Mouse (Mus musculus): Measurements from ENCODE around the gene Rfxank.
A peak's percentile ranks its signal among the peaks of the same experiment; 100 is the strongest.

The Rfxank gene

DNA sequence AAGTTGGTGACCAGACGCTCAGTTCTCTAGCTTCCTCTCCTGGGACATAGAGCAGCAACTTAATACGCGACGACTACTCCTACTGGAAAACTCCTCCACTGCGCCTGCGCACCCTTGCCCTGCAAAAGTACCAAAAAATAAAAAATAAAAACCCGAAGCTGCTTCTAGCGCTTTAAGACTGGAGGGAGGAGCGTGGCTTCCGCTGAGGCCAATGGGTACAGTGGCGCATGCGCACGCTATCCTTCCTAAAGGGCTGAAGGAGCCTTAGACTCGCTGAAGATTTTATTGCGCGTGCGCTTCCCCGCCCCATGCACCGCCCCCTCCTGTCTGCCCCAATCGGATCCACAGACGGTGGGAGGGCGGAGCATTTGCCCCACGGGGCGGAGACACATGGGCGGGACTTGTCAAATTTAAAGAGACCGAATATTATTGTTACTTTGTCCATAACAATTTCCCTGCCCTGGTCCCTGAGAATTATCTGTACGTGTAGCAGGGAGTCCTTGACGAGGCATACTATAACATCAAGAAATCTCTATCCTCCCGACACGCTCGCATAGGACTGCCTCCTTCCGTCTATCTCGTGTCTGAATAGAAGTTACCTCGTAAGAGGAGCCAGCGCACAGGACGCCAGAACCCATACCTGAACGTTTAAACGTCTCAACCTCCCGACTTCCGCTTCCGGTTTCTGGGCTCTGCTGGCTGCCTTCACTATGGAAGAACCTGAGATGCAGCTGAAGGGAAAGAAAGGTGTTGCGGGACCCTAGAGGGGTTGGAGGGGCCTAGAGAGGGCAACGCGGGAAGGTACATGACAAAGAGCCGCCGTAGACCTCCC is at the start of gene Rfxank, which contains the start of the genes Borcs8 and Mef2b:
TSS of gene Rfxank (minus strand) at position 129 of the 832 bp plus-strand sequence.
TSS of gene Borcs8 (plus strand) at position 474 of the 832 bp plus-strand sequence.
TSS of gene Mef2b (plus strand) at position 686 of the 832 bp plus-strand sequence.
- peak; percentile 100 for DNase-seq (ENCODE audit: low read depth, low spot score)
- Histone ChIP-seq H3K36me3 (ENCODE audit: control insufficient read depth, insufficient read depth, low read length, poor library complexity, severe bottlenecking) (peaks cover 1% of the 10 kb centered on the region), H3K27me3 (ENCODE audit: control insufficient read depth, insufficient read depth, low read length, poor library complexity, severe bottlenecking) (no peaks in the 10 kb centered on the region)

DNA sequence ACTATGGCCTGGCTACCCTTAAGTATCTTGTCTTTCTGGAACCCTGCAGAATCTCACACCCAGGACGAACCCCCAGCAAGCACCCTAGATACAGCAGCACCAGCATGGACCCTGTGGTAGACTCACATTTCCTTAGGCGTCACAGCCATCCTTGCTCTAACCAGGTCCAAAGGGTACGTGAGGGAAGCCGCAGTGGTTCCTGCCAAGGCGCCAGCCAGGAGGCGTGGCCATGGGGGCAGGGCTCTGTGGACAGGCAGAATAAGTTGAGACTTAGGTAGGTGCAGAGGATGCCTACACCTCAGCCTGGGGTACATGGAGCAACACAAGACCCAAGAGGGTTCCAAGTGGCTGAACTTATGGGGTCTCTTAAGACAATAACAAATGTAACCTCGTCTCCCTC is 49.8 kb upstream of the Rfxank start:
- H3K27me3 ChIP-seq (ENCODE audit: control insufficient read depth, insufficient read depth, low read length, poor library complexity, severe bottlenecking): no peaks in the 10 kb centered on the region
- no peak for DNase-seq (ENCODE audit: low read depth, low spot score)
- H3K36me3 ChIP-seq (ENCODE audit: control insufficient read depth, insufficient read depth, low read length, poor library complexity, severe bottlenecking): no peaks in the 10 kb centered on the region

DNA sequence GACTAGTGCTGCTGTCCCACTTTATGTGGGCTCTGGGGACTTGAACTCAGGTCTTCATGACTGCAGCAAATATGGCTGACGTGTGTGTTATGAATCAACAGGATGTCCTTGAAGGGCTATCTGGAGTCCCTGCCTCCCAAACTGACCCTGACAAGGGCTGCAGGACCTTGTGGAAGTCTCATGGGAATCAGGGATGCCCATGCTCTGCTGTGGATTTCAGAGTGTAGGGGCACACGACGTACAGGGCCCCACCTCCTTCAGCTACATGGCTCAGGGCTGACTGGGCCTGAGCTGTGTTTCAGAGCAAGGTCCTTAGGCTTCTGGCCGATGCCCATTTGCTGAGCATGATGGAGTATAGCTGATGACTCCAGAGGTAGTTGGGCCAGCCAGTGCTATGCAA is 44.2 kb upstream of the Rfxank start:
- Histone ChIP-seq H3K27me3 (ENCODE audit: control insufficient read depth, insufficient read depth, low read length, poor library complexity, severe bottlenecking) (no peaks in the 10 kb centered on the region), H3K36me3 (ENCODE audit: control insufficient read depth, insufficient read depth, low read length, poor library complexity, severe bottlenecking) (no peaks in the 10 kb centered on the region)
- no peak for DNase-seq (ENCODE audit: low read depth, low spot score)

DNA sequence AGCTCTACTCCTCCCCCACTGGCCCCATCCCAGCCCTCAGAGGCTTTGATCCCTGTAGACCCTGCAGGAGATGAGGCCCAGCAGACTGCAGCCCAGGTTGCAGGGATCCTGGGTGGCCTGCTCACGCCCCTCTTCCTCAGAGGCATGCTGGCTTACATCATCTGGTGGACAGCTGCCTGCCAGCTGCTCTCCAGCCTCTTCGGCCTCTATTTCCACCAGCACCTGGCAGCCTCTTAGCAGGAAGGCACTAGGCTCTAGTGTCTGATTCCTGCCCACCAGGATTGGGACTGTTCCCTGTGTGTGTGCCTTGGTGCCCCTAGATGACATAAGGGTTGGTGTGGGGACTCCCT is 42.9 kb upstream of the Rfxank start:
- no peaks in the 10 kb centered on the region for H3K27me3 ChIP-seq (ENCODE audit: control insufficient read depth, insufficient read depth, low read length, poor library complexity, severe bottlenecking)
- DNase-seq (ENCODE audit: low read depth, low spot score): no peak
- H3K36me3 ChIP-seq (ENCODE audit: control insufficient read depth, insufficient read depth, low read length, poor library complexity, severe bottlenecking): no peaks in the 10 kb centered on the region

DNA sequence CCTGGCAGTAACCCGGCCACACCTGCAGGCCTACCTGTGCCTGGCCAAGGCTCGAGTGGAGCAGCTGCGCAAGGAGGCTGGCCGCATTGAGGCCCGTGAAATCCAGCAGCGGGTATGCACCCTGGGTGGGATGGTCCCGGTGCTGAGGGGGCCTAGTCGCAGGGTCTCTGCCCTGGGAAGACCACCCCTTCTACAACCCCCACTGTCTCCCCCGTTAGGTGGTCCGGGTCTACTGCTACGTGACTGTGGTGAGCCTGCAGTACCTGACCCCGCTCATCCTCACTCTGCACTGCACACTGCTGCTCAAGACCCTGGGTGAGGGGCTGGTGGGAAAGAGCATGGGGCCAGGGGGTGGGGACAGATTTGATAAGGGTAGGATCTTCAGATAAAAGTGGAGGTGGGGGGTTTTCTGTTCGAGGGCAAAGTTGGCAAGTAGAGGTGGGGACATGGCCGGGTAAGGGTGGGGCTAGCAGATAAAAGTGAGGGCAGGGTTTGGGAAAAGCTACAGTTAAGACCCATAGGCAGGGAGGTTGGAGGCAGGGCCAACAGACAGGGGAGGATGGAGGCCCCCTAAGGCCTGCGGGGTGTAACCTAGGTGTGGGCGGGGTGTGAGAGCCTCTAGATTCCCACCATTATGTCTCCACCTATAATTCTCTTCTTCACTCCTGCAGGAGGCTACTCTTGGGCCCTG is 42.4 kb upstream of the Rfxank start:
- no peak for DNase-seq (ENCODE audit: low read depth, low spot score)
- no peaks in the 10 kb centered on the region for H3K36me3 ChIP-seq (ENCODE audit: control insufficient read depth, insufficient read depth, low read length, poor library complexity, severe bottlenecking)
- H3K27me3 ChIP-seq (ENCODE audit: control insufficient read depth, insufficient read depth, low read length, poor library complexity, severe bottlenecking): no peaks in the 10 kb centered on the region

DNA sequence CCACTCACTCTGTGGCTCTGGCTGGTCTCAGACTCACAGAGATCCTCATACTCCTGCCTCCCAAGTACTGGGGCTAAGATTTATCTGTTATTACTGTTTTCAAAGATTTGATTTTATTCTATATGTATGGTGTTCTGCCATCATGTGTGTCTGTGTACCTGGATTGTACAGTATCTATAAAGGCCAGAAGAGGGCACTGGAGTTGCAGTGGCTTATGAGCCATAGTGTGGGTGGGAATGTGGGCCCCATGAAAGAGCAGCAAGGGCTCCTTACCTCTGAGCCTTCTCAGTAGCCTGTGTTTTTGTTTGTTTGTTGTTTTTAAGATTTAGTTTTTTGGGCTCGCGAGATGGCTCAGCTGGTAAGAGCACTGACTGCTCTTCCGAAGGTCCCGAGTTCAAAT is 40.1 kb upstream of the Rfxank start:
- Histone ChIP-seq H3K27me3 (ENCODE audit: control insufficient read depth, insufficient read depth, low read length, poor library complexity, severe bottlenecking) (no peaks in the 10 kb centered on the region), H3K36me3 (ENCODE audit: control insufficient read depth, insufficient read depth, low read length, poor library complexity, severe bottlenecking) (no peaks in the 10 kb centered on the region)
- DNase-seq (ENCODE audit: low read depth, low spot score): peak; percentile 45

DNA sequence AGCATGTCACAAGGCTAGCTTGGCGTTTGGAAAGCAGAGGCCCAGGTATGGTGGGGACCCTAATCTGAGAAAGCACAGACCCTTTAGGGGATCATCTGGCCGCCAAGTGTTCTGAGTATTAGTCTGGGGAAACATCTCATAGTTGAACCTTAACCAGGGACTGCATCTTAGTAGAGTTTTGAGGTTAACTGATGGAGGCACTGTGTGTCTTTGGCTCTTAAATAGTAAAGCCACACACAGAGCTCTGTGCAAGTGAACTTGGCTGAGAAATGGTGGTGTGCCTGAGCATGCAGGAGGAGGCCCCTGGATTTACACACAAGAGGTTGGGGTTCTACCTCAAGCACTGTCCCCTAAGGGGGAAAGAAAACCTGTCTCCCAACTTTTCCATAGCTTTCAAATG is 39.3 kb upstream of the Rfxank start:
- no peaks in the 10 kb centered on the region for H3K27me3 ChIP-seq (ENCODE audit: control insufficient read depth, insufficient read depth, low read length, poor library complexity, severe bottlenecking)
- H3K36me3 ChIP-seq (ENCODE audit: control insufficient read depth, insufficient read depth, low read length, poor library complexity, severe bottlenecking): no peaks in the 10 kb centered on the region
- no peak for DNase-seq (ENCODE audit: low read depth, low spot score)

DNA sequence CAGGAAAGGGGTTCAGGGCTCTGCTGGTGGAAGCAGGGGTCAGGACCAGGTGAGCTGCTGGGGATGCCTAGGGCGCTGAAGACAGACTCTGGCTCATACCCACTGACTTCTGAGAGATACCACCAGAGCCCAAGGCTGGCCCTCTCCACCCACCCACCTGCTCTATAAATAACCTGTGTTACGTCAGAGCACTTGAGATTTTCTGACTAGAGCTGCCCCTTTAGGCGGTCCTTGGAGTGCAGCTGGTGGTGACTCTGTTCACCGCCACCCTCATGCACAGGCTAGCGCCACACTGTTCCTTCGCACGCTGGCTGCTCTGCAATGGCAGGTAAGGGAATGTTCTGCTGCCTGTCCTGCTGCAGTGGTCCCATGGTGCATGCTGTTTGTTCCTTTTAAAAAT is 35.1 kb upstream of the Rfxank start:
- Histone ChIP-seq H3K27me3 (ENCODE audit: control insufficient read depth, insufficient read depth, low read length, poor library complexity, severe bottlenecking) (no peaks in the 10 kb centered on the region), H3K36me3 (ENCODE audit: control insufficient read depth, insufficient read depth, low read length, poor library complexity, severe bottlenecking) (no peaks in the 10 kb centered on the region)
- no peak for DNase-seq (ENCODE audit: low read depth, low spot score)

DNA sequence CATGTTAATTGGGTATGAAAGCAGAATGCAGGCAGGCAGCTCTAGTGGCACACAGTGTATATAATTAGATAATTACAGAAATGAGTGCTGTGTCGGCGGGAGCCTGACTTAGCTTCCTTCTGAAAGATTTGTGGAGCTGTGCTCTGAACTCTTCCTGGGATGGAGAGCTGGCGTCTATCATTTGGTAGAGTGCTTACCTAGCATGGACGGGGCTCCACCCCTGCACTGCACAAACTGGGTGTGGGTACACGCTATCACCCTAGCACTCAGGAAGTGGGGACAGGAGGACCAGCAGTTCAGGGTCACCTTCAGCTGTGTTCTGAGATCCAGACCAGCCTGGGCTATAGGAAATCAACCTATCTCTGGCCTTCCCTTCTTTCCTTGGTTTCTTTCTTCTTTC is 34.4 kb upstream of the Rfxank start:
- no peaks in the 10 kb centered on the region for H3K27me3 ChIP-seq (ENCODE audit: control insufficient read depth, insufficient read depth, low read length, poor library complexity, severe bottlenecking)
- DNase-seq (ENCODE audit: low read depth, low spot score): no peak
- H3K36me3 ChIP-seq (ENCODE audit: control insufficient read depth, insufficient read depth, low read length, poor library complexity, severe bottlenecking): no peaks in the 10 kb centered on the region

DNA sequence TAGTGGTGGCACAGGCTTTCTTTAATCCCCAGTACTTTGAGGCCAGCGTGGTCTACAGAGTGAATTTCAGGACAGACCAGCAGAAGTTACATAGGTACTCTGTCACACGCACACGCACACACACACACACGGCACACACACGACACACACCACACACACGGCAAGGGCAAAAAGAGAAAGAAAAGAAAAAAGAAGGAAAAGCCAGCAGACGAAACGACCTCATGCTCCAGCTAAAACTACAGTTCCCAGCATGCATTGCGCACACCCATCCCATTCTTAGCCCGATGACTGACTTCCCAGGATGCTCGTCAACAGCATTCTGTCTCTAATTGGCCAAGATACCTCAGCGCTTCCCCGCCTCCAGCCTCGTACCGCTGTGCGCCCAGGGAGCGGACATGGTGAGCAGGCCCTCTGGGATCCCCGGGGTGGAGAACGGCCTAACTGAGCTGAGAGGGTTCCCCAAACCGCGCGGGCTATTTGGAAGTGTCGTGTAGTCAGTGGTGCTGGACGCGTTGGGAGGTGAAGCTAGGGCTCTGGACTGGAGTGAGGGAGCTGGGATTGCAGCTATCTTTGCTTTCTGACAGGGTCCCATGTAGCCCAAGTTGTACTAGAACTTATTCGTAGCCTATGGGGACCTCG is 33.2 kb upstream of the Rfxank start, which contains the start of gene Tmem161a:
TSS of gene Tmem161a (plus strand) at position 314 of the 639 bp plus-strand sequence.
- no peaks in the 10 kb centered on the region for H3K27me3 ChIP-seq (ENCODE audit: control insufficient read depth, insufficient read depth, low read length, poor library complexity, severe bottlenecking)
- DNase-seq (ENCODE audit: low read depth, low spot score): peak; percentile 94
- no peaks in the 10 kb centered on the region for H3K36me3 ChIP-seq (ENCODE audit: control insufficient read depth, insufficient read depth, low read length, poor library complexity, severe bottlenecking)

DNA sequence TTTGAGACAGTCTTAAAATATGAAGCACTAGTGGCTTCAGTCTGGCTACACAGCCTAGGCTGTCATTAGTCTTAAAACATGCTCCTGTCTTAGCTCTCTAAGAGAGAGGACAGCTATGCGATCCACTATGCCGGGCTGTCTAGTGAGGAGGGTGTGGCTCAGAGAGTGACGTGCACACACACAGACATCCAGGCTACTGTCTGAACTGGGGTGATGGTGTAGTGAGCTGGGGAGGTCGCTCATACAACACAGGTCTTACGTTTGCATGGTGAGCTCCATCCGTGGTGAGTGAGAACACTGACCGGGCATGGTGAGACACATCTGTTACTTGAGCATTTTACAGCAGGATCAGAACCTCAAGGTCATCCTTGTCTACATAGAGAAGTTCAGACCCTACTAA is 32.3 kb upstream of the Rfxank start:
- H3K36me3 ChIP-seq (ENCODE audit: control insufficient read depth, insufficient read depth, low read length, poor library complexity, severe bottlenecking): no peaks in the 10 kb centered on the region
- no peak for DNase-seq (ENCODE audit: low read depth, low spot score)

DNA sequence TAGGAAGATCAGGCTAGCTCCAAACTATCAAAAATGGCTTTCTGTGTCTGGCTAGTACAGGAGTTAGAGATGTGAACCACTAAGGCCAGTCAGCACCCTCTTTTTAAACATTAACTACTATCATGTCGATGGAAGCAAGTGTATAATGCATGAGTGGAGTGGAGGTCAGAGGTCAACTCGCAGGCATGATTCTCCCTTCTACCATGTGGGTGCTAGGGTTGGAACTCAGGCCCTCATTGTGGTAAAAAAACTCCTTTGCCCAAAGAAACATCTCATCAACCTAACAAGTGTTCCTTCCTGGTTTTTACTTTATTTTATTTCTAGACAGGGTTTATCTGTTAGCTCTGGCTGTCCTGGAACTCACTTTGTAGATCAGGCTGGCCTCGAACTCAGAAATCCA is 31.8 kb upstream of the Rfxank start:
- H3K36me3 ChIP-seq (ENCODE audit: control insufficient read depth, insufficient read depth, low read length, poor library complexity, severe bottlenecking): no peaks in the 10 kb centered on the region
- no peaks in the 10 kb centered on the region for H3K27me3 ChIP-seq (ENCODE audit: control insufficient read depth, insufficient read depth, low read length, poor library complexity, severe bottlenecking)
- no peak for DNase-seq (ENCODE audit: low read depth, low spot score)

More for the DNA sequence above, 32.3 kb upstream of the Rfxank start:
- H3K27me3 ChIP-seq (ENCODE audit: control insufficient read depth, insufficient read depth, low read length, poor library complexity, severe bottlenecking): no peaks in the 10 kb centered on the region

DNA sequence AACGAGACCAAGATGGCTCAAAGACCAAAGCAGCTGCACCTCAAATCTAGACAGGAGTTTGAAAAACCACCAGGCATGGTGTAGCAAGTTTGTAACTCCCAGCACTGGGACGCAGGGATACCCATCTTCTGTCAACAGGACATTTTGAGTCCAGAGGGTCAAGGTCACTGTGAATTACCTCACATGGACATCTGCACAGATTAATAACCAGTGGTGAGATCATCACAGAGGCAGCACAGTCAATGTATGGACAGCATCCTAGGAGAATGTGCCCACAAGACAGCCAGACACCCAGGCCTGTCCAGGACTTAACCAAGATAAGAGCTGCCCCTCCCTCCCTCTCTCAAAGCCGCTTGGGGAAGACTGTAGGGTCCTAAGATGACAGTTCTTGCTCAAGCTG is 31.2 kb upstream of the Rfxank start:
- H3K36me3 ChIP-seq (ENCODE audit: control insufficient read depth, insufficient read depth, low read length, poor library complexity, severe bottlenecking): no peaks in the 10 kb centered on the region
- H3K27me3 ChIP-seq (ENCODE audit: control insufficient read depth, insufficient read depth, low read length, poor library complexity, severe bottlenecking): no peaks in the 10 kb centered on the region
- no peak for DNase-seq (ENCODE audit: low read depth, low spot score)

DNA sequence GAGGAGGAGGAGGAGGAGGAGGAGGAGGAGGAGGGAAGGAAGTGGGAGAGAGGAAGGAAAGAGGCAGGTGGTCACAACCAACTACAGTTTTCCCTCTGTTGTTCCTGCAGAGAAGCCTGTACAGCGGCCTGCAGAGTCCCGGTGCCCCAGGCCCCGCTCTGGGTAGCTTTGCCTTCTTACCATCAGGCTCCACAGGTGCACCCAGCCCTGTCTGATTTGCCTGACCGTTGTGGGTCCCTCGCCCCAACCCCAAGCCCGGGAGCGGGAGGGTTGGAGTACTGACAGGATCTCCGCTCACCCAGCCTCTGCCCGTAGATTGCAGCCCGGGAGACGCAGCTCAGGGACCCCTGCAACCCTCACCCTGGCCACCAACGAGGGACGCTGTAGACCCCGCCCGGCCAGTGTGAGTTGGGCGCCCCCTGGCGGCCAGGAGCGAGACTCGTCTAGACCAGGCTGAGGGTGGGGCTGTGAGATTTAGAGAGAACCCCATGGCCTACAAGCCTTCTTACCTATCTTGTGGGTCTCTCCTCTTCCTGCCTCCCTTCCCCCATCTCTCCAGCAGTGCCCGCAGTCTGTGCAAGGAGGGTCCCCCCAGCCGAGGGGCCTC is 27.7 kb upstream of the Rfxank start:
- peak; percentile 86 for DNase-seq (ENCODE audit: low read depth, low spot score)
- H3K36me3 ChIP-seq (ENCODE audit: control insufficient read depth, insufficient read depth, low read length, poor library complexity, severe bottlenecking): no peaks in the 10 kb centered on the region

DNA sequence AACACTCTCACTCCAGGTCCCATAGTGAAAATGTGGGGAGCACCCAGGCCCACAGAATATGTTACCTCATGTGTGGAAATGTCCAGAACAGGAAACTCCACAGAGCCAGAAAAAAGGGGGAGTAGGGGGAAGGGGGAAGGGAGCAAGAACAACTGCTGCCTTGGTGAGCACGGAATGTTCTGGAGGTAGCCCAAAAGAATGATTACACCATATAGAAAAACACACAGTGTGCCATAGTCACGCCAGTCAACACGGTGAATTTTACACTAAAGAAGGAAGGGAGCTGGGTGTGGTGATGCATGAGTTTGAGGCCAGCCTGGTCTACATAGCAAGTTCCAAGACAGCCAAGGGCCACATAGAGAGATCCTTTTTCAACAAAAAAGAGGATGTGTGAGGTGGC is 24.4 kb upstream of the Rfxank start:
- H3K27me3 ChIP-seq (ENCODE audit: control insufficient read depth, insufficient read depth, low read length, poor library complexity, severe bottlenecking): no peaks in the 10 kb centered on the region
- H3K36me3 ChIP-seq (ENCODE audit: control insufficient read depth, insufficient read depth, low read length, poor library complexity, severe bottlenecking): no peaks in the 10 kb centered on the region
- no peak for DNase-seq (ENCODE audit: low read depth, low spot score)

More for the DNA sequence above, 27.7 kb upstream of the Rfxank start:
- H3K27me3 ChIP-seq (ENCODE audit: control insufficient read depth, insufficient read depth, low read length, poor library complexity, severe bottlenecking): no peaks in the 10 kb centered on the region

Data from splenic B cell, adult 2 months (primary cell).